Mouse (Mus musculus) fat pad, adult 2 months (tissue): ENCODE measurements around the gene Cubn.

Experiments used
- DNase-seq: peaks from one replicate; pipeline ENCODE4 v3.0.0-alpha.2; 2011; ENCODE audit warnings: low read depth, low spot score; ENCODE audit errors: extremely low read depth

Gene Cubn

DNA sequence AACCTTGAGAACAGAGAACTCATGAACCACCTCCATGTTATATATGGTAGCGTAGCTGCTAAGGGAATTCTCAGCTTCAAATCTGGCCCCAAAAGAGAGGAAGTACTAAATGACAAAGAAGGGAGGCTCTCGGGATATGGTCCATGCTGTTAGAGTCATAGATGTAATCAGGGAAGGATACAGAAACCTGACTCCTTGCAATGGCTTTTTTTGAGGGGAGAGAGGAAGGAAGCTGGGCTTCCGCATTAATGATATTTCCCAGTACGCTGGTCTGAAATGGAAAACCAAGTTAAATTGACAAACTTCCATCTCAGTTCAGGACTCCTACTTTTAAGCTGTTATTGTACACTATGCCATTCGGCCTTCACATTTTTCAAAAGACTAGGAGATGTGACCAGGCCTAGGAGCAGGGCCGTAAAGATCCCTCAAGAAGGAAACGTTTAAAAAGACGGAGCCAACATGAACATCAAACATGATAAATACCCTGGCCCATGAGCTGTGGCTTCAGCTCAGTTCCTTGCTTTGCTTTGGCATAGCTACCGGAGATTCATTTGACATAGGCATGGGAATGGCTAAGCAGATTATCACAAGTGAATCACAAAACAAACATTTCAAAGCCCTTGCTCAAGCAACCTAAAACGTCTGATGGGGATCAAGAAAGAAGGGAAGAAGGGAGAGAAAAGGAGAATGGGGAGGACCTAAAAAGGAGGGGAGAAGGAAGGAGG lies 120.4 kb downstream of the Cubn start:
- no peak for DNase-seq

- DNase-seq = no peak
Observed at GRCm38 (mm10) chr2:13370556-13370955, 121.1 kb downstream of the Cubn start.

- no peak for DNase-seq
Observed at GRCm38 (mm10) chr2:13368517-13368916, 123.1 kb downstream of the Cubn start.

DNA sequence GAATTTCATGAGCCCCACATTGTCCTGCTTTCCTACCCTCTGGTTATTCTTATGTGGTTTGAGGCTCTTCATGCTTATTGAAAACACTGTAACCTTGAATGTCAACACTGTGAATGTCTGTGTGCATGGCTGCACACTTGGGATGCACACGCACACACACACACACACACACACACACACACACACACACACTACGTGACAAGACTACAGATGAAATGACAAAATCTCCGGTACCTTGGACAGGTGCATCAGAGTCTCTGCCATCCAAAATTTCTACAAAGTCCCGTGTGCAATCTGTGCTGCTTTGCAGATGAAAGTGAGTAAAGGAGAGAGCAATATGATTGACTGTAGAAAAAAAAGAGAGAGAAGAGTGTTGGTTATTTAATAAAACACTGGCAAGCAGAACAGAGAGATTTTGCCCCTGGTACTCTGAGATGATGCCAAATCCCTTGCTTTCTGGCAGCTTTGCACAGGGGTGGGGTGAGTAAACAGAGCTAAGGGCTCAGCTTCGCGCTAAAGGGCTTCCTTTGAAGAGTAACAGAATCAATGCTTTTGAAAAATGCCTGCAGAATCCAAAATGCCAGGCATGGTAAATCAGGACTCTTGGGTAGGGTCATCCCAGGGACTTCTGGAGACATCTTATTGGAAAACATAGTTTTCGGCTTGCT lies 133.6 kb downstream of the Cubn start:
- DNase-seq = no peak

DNA sequence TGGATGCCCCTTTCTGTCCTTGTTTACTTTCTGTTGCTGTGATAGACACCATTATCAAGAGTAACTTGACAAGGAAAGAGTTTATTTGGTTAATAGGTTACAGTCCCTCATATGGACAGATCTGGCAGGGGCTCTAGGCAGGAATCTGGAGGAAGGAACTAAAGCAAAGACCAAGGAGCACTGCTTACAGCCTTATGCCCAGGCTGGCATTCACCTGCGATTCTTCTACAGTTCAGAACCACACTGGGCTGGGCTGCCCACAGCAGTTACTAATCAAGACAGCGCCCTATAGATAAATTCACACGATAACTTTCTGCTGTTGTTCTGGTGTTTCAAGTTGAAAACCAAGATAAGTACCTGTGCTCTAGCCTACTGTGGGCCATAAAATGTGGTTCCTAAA lies 138.8 kb downstream of the Cubn start:
- no peak for DNase-seq

GRCm38 (mm10) chr2:13352112-13352728 lies 139.4 kb downstream of the Cubn start:
- DNase-seq = no peak

GRCm38 (mm10) chr2:13342325-13342926 lies 149.2 kb downstream of the Cubn start:
- no peak for DNase-seq

DNA sequence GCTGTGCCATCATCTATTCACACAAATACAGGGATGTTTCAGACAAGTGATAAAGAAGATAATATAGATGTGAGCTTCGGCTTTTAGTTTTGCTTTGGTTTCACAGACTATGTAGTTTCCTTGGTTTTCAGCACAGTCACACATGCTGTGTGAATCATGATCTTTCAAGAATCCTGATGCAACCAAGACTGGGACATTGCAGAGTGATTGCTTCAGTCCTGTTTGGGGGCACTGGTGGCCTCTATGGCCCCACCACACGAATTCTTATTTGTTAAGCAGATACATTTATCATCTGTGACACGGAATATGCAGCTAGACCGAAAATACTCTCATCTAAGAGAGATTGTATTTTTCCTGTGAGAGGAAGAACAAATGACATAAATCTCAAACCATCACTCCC lies 156.2 kb downstream of the Cubn start:
- DNase-seq = no peak

- DNase-seq = no peak
Observed at GRCm38 (mm10) chr2:13329754-13330417, 161.7 kb downstream of the Cubn start.

- DNase-seq = no peak
Observed at GRCm38 (mm10) chr2:13303376-13303775, 188.2 kb downstream of the Cubn start.

DNA sequence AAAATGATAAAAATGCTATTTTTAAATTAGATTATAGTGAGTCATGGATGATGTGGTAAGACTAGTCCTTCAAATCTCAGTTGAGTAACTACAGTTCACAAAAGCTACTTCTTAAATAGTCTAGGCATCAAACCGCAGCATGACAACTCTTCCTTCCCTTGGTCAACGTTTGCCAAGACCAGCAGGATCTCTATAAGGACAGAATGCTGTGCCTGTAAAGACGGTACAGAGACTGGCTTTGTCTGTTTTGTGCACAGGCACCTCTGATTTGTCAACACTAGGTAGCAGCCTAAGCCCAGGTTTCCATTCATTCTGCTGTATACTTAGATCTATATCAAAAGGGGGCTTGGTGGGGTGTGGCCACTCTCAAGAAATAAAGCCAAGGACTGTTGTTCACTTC lies 192.6 kb downstream of the Cubn start:
- DNase-seq = no peak

DNA sequence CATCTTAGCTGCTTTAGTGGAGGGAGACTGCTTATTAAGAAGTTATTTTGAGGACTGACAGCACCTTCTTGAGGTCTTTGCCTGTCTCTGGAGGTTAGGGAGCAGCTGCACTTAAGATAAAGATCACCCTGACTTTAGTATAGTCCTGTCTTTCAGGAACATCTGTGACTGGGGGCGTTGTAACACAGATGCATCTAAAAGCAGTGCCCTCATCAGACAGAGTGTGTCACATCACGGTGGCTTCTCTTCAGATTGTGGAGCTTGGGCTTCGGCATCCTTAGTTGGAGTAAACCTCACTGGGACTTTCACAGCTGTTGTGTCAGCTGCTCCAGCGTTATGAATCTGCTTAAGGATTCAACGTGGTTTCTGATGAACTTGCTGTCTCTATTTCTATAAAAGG lies 193.9 kb downstream of the Cubn start:
- no peak for DNase-seq

- DNase-seq = no peak
Observed at GRCm38 (mm10) chr2:13290661-13291060, 201.0 kb downstream of the Cubn start.

- no peak for DNase-seq
Observed at GRCm38 (mm10) chr2:13290070-13290469, 201.5 kb downstream of the Cubn start.

DNA sequence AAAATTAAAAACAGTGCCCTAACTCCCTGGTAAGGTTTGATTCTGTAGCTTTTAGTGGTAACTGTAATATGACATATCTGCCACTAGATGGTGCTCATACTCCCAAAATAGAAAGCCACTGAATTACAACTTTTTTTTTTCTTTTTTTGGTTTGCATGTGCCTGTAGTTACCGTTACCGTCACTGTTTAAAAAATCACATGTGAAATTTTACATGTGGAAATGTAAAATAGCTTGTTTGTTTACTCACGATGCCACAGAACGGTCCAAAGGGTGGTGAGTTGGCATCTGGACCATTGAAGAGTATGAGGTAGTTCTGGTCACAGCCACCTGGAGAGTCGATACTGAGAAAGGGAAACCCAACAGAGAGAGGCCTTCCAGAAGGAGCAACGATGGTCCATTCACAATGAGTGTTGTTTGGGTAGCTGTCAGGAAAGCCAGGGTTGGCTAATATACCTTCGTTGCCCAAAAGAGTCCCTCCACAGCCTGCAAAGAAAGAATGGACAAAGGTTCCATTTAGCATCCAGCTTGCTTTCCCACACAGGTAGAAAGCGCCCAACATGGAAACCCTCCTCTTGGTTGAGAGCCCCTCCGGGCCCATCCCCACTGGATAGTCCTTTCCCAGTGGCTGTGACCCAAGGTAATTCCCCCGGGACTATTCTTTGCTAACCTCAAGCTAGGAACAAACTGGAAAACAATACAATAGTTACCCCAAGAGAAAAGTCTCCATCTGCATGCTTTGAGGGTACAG lies 213.3 kb downstream of the Cubn start:
- no peak for DNase-seq

DNA sequence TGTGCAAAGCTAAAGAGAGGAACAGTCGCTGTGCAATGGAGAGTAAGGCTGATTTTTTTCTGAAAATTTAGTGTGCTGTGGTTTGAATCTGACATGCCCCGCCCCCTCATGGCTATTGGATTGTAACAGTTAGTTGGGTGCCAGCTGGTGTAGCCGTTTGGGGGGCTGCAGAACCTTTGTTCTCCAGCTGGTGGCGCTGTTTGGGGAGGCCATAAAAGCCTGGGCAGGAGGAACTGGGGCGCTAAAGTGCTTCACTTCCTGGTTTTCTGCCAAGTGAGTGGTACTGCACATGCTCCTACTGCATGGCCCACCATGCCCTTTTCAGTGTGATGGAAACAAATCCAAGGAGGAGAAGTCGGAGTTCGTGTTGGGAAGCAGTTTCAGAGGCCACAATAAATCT lies 215.7 kb downstream of the Cubn start:
- DNase-seq = no peak

DNA sequence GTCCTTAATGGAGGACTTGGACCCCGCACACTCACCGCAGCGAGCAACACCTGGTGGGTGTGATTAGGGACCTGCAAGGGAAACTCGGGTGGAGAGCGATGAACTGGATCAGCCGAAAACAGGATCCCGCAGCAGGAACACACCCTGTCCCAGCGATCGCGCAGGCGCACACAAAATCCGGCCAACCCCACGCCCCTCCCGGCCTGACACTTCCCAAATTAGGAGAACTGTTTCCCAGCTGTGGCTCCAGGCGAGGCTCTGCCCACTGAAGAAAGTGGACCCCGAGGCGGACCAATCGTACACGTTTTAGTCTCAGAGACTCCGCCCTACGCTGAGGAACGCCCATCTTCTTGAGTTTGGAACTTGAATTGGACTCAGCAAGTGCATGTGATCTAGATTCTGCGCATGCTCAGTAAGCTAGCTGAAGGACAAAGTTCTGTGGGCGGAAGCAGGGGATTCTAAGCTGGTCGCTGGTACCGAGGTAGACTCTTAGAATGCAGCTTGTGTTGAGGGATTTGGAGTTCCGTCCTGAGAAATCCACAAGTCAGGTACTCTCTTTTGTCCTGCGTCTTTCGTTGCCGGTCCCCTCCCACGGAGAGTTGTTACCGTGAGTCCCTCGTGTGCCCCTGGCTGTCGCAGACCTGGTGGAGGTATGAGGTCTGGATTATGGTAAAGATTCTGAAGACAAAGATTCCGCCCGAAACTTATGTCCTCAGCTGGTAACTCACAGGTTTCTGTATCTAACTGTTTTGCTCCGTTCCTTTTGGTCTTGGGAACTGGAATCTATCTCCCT lies 220.3 kb downstream of the Cubn start, which contains the start of gene Rsu1:
TSS of gene Rsu1 (minus strand) at position 251 of the 793 bp plus-strand sequence.
- peak; percentile 94 for DNase-seq

GRCm38 (mm10) chr2:13270736-13271135 lies 220.9 kb downstream of the Cubn start:
- no peak for DNase-seq

DNA sequence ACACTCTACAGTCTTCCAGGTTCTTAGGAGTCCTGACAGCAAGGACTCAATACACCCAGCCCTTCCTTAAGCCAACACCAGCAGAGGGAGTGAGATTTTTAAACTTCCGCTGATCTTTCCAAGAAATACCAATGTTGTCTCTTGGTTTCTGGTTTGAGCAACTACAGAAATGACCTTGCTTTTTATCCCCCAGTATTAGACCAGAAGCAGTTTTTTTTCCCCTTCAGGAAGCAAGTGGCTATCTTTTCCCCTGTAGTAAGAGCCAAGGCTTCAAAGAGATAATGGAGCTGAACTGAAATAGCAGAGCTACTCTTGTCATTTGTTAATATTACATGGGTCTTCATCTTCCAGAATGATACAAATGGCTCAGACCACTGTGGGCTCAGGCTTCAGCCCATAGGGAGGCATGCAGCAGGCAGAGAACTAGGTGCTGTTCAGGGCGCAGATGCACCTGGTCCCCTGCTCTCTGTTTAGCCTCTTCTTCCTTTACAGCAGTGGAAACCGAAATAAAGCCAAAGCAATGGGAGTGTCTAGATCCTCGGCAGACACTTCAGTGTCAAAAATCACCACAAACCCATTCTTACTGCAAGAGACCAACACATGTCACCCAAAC lies 222.8 kb downstream of the Cubn start:
- DNase-seq = no peak
